8 mouse cellular contexts compared by ENCODE assay signal in genomic region chr17:56764474-56765354, GRCm38 (mm10). TPM values are rescaled to one million over a fixed set of nuclear protein-coding genes. Genes with fewer than 3 reads are reported as not detected.
A peak's percentile ranks its signal among the peaks of the same experiment; 100 is the strongest.
DNase-seq lines count a peak whose midpoint lies in the region; ATAC-seq and TF ChIP-seq lines count a peak whose summit lies in the region.

Dus3l (plus strand) TSS chr17:56764757.

- DNase-seq in Patski (ENCODE audit: low read depth, low spot score), result peak; percentile 48
- peak; percentile 89 to 96 for DNase-seq in cerebellum, postnatal 25 days
- peak; percentile 83 to 85 for DNase-seq in frontal cortex, postnatal 25 days (ENCODE audit: low spot score in 2 of 2)
- DNase-seq in hindbrain, embryonic 14.5 days (ENCODE audit: low spot score), result peak; percentile 88
- DNase-seq in left cerebral cortex, adult 11 months (ENCODE audit: low spot score), result peak; percentile 88
- DNase-seq in lung, postnatal 4 days, result peak; percentile 89 to 90
- peak; percentile 78 for DNase-seq in retina, postnatal 7 days (ENCODE audit: low read depth, low spot score)
- DNase-seq in urinary bladder, adult 2 months (ENCODE audit: low spot score), result peak; percentile 95

- H3K4me1 ChIP-seq in hindbrain, embryonic 14.5 days (replicated peaks; ENCODE audit: control insufficient read depth, insufficient read depth, low read length), result peaks cover 16% of the 10 kb centered on the region

- H3K9ac ChIP-seq in hindbrain, embryonic 14.5 days, result peak within 1 kb of the TSS; percentile 77

- 2% methylated on average over 57 of the region's 58 CpGs for WGBS in hindbrain, embryonic 14.5 days

- in situ Hi-C loops in Patski (cut with MboI; ENCODE audit: low pct_unique_long_range_greater_than_20kb), result no loop called here

- peak within 1 kb of the TSS; percentile 93 for H3K27ac ChIP-seq in hindbrain, embryonic 14.5 days

- no peak for TF ChIP-seq CTCF in Patski (IDR thresholded peaks at IDR 0.05)

- CTCF ChIA-PET in Patski (lab: Charles Lee), result interaction anchor here (1.2 kb wide), 1 partner anchor 18 kb away, joined by 3 read pairs; no protein-coding TSS in a partner anchor

- POLR2A ChIA-PET in Patski (lab: Charles Lee), result interaction anchor here (0.6 to 0.7 kb wide), 3 partner anchors 14 to 147 kb away, joined by 3 to 6 read pairs (median 3); no protein-coding TSS in a partner anchor

- no peaks in the 10 kb centered on the region for H3K9me3 ChIP-seq in hindbrain, embryonic 14.5 days (ENCODE audit: control insufficient read depth, low read length)

- peak; percentile 82 for ATAC-seq in Patski
- ATAC-seq in hindbrain, embryonic 14.5 days (ENCODE audit: low FRiP score), result peak; percentile 84

- peaks cover 31% of the 10 kb centered on the region for H3K36me3 ChIP-seq in hindbrain, embryonic 14.5 days (replicated peaks; ENCODE audit: control insufficient read depth, insufficient read depth)

- H3K27me3 ChIP-seq in Patski, result no peaks in the 10 kb centered on the region
- H3K27me3 ChIP-seq in hindbrain, embryonic 14.5 days (ENCODE audit: control insufficient read depth, insufficient read depth, low read length), result peaks cover 7% of the 10 kb centered on the region; the same call in 1 of the 2 replicates

- peak within 1 kb of the TSS; percentile 64 for H3K4me3 ChIP-seq in hindbrain, embryonic 14.5 days (replicated peaks; ENCODE audit: low read length)

- peak within 1 kb of the TSS; percentile 73 for H3K4me2 ChIP-seq in hindbrain, embryonic 14.5 days (replicated peaks)

RNA-seq across cellular contexts. Expression of gene Dus3l, which starts in this region (rescaled TPM):
- polyA plus RNA-seq in Patski (2021), result 50.5 TPM
- polyA plus RNA-seq in hindbrain, embryonic 14.5 days (2014; fragmentation: Nextera tagmentation; extraction: Ambion mirVana), result 76.9 and 81.9 TPM in 2 replicates
- polyA plus RNA-seq in urinary bladder, adult 2 months (2012; rRNA removed), result 50.0 and 61.3 TPM in 2 replicates

Comparison
In these comparisons a context has a peak if more than half of its experiments do, and no peak if none do; other contexts are left out.
1. Peak in every context shown above with its lines: DNase-seq, ATAC-seq, H3K4me3 ChIP-seq and H3K27ac ChIP-seq.